Mouse (Mus musculus) erythroblast, embryonic 14.5 days (primary cell): ENCODE measurements around the gene Rap1gds1. TPM values are rescaled to one million over a fixed set of nuclear protein-coding genes. Genes with fewer than 3 reads are reported as not detected.

Experiments
- H3K27me3 ChIP-seq: 2 replicates; pipeline ENCODE4 v1.6.1; 2012; ENCODE audit warnings: inconsistent platforms; ENCODE audit not compliant: control insufficient read depth
- H3K36me3 ChIP-seq: 2 replicates; pipeline ENCODE4 v1.6.1; 2012; ENCODE audit warnings: mild to moderate bottlenecking, inconsistent platforms; ENCODE audit not compliant: control insufficient read depth
- H3K4me1 ChIP-seq: 2 replicates; pipeline ENCODE4 v1.6.1; 2012; ENCODE audit warnings: inconsistent platforms; ENCODE audit not compliant: control insufficient read depth
- H3K4me3 ChIP-seq: replicated peaks from 2 replicates; pipeline ENCODE3; 2012; ENCODE audit warnings: moderate library complexity, mild to moderate bottlenecking, inconsistent platforms
- H3K9me3 ChIP-seq: 2 replicates; pipeline ENCODE4 v1.6.1; 2012; ENCODE audit warnings: low read length, inconsistent platforms, mixed read lengths; ENCODE audit not compliant: control insufficient read depth
- GATA1 ChIP-seq: IDR thresholded peaks from 2 replicates; pipeline ENCODE4 v1.6.1; 2012; ENCODE audit warnings: low read length, inconsistent platforms, mixed read lengths
- TAL1 ChIP-seq: IDR thresholded peaks from 3 replicates; pipeline ENCODE4 v1.6.1; 2012; ENCODE audit warnings: low read length, inconsistent platforms, mixed read lengths
- polyA plus RNA-seq: library from polyadenylated mRNA; stranded (reverse); fragments of >175 nt; gene quantifications from 2 replicates; pipeline ENCODE4 v1.2.3, GENCODE M21; 2012

Gene Rap1gds1
- polyA plus RNA-seq, 1 experiment = 0.17 TPM

DNA sequence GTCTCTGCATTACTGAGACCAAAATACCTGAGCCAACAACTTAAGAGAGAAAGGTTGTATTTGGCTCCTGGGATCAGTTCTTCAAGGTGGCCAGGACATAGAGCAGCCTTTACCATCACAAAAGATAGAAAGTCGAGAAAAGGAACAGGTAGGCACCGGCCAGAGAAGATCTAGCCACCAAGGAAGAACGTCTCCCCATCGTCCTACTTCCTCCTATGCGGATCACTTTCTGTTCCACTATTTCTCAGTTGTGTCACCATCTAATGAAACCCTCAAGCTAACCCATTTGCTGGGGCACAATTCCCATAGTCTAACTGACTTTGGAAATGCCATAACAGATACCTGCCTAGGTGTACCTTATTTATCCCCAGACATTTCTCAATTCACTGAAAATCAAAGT is 24.3 kb upstream of the Rap1gds1 start:
- no peak overlapping the region for H3K4me3 ChIP-seq
- no peak for TF ChIP-seq TAL1
- no peak for TF ChIP-seq GATA1
- no peaks in the 10 kb centered on the region for H3K9me3 ChIP-seq
- no peaks in the 10 kb centered on the region for H3K27me3 ChIP-seq
- H3K4me1 ChIP-seq = no peaks in the 10 kb centered on the region
- no peaks in the 10 kb centered on the region for H3K36me3 ChIP-seq

- Histone ChIP-seq H3K9me3 (peaks cover 4% of the 10 kb centered on the region; the same call in 1 of the 2 replicates), H3K4me3 (no peak overlapping the region), H3K36me3 (no peaks in the 10 kb centered on the region), H3K27me3 (no peaks in the 10 kb centered on the region), H3K4me1 (no peaks in the 10 kb centered on the region)
- TF ChIP-seq GATA1 = no peak
- TF ChIP-seq TAL1 = no peak
These were observed 20.9 kb upstream of the Rap1gds1 start for GRCm38 (mm10) chr3:139095894-139096293.

DNA sequence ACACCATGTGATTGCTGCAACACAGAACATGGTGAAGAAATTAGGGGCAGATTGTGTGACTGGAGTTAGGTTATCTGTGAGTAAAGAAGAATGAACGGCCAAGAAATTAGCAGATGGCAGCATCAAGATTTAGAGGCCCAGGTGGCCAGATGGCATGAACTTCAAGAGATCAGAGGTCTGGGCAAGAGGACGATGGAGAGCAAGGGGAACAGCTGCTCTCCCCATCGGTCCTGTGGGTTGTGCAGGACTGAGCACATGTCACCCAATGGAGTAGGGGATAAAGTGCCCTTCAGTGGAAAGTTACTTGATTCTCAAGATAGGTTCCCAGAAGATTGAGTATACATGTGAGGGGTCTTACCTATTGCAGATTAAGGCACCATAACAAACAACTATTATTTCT is 13.5 kb upstream of the Rap1gds1 start:
- TF ChIP-seq TAL1 (no peak), GATA1 (no peak)
- Histone ChIP-seq H3K4me3 (no peak overlapping the region), H3K4me1 (no peaks in the 10 kb centered on the region), H3K27me3 (no peaks in the 10 kb centered on the region), H3K36me3 (no peaks in the 10 kb centered on the region), H3K9me3 (peaks cover 4% of the 10 kb centered on the region; the same call in 1 of the 2 replicates)

- Histone ChIP-seq H3K9me3 (no peaks in the 10 kb centered on the region), H3K27me3 (no peaks in the 10 kb centered on the region), H3K4me1 (no peaks in the 10 kb centered on the region), H3K36me3 (no peaks in the 10 kb centered on the region), H3K4me3 (no peak overlapping the region)
- TF ChIP-seq GATA1 = no peak
- no peak for TF ChIP-seq TAL1
These were observed 9.0 kb upstream of the Rap1gds1 start for GRCm38 (mm10) chr3:139083778-139084539.

DNA sequence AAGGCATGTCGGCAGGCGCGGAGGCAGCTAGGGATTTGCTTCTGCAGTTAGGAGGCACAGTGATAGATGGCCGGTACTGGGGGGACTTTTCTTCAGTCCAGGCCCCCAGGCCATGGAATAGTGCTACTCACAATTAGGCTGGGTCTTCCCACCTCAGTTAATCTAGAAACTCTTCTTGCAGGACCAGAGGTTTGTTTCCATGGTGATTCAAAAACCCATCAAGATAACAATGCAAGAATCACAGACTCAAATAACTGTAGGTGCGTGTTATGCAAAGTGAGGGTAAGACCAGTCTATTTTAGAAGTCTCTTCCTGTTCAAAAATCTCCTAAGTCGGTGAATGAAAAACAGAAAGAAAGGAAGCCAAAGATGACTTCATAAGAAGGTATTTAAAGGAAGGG is 4.8 kb upstream of the Rap1gds1 start:
- Histone ChIP-seq H3K9me3 (no peaks in the 10 kb centered on the region), H3K36me3 (no peaks in the 10 kb centered on the region), H3K27me3 (no peaks in the 10 kb centered on the region), H3K4me1 (peaks cover 10% of the 10 kb centered on the region), H3K4me3 (no peak overlapping the region)
- TF ChIP-seq GATA1 (no peak), TAL1 (no peak)

GRCm38 (mm10) chr3:139078010-139078409 is 3.0 kb upstream of the Rap1gds1 start:
- no peaks in the 10 kb centered on the region for H3K27me3 ChIP-seq
- H3K4me1 ChIP-seq = peaks cover 22% of the 10 kb centered on the region
- H3K36me3 ChIP-seq = no peaks in the 10 kb centered on the region
- no peak overlapping the region for H3K4me3 ChIP-seq
- TF ChIP-seq GATA1 = no peak
- TF ChIP-seq TAL1 = no peak
- no peaks in the 10 kb centered on the region for H3K9me3 ChIP-seq

DNA sequence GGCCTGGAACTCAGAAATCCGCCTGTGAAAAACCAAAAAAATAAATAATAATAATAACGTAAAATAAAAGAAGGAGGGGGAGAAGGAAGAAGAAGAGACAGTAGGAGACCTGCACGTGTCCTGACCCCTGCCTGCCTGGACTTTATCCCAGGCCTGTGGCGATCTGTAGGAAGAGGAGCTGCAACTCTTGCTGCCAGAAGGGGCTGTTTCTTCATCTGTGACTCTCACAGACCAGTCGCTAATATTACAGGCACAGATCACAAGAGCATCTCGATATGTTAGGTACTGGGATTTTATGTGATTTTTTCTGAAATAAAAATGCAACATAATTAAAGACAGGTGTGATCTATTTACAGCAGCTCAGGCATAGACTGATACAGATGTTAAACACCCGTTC is 1.1 kb upstream of the Rap1gds1 start:
- no peak for TF ChIP-seq TAL1
- TF ChIP-seq GATA1 = no peak
- peak overlapping the region; percentile 79 for H3K4me3 ChIP-seq
- H3K9me3 ChIP-seq = no peaks in the 10 kb centered on the region
- no peaks in the 10 kb centered on the region for H3K27me3 ChIP-seq
- H3K4me1 ChIP-seq = peaks cover 22% of the 10 kb centered on the region
- no peaks in the 10 kb centered on the region for H3K36me3 ChIP-seq

DNA sequence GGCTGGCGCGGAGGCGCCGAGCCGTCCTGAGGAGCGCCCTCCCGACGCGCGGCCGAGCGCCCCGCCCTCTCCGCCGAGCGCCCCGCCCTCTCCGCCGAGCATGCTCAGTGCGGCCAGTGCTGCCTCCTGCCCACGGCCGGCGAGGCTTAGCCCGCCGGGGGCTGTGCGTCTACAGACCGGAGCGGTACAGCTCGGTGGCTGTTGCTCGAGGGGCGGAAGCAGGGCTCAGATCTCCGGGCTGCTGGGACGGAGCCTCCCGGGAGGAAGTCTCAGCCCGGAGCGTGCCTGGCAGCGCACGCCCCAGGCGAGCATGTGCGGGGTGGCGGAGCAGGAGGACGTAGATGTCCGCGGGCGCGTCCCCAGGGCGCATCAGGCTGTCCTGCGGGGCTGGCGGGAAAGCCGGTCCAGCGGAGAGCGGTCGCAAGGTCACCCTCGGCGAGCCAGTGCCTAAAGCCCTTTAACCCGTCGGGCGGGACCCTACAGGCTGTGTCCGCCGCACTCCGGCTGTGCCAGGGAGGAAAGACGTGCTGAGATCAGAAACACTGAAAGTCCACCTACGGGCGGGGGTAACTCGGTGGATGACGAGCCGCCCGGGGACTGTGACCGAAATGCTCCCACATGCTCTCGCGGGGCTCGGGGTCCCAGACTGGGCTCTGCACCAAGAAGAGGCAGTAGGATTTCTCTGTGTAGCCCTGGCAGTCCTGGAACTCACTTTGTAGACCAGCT is 495 bp upstream of the Rap1gds1 start:
- Histone ChIP-seq H3K4me1 (peaks cover 22% of the 10 kb centered on the region), H3K36me3 (no peaks in the 10 kb centered on the region), H3K9me3 (no peaks in the 10 kb centered on the region), H3K27me3 (no peaks in the 10 kb centered on the region), H3K4me3 (peak overlapping the region; percentile 79)
- TF ChIP-seq TAL1 (no peak), GATA1 (no peak)

- H3K27me3 ChIP-seq = no peaks in the 10 kb centered on the region
- peaks cover 23% of the 10 kb centered on the region for H3K4me1 ChIP-seq
- no peaks in the 10 kb centered on the region for H3K36me3 ChIP-seq
- no peaks in the 10 kb centered on the region for H3K9me3 ChIP-seq
- peak overlapping the region; percentile 93 for H3K4me3 ChIP-seq
- TF ChIP-seq TAL1 (no peak), GATA1 (no peak)
These were observed 1.1 kb downstream of the Rap1gds1 start for GRCm38 (mm10) chr3:139073801-139074483.
